In the genomic region with DNA sequence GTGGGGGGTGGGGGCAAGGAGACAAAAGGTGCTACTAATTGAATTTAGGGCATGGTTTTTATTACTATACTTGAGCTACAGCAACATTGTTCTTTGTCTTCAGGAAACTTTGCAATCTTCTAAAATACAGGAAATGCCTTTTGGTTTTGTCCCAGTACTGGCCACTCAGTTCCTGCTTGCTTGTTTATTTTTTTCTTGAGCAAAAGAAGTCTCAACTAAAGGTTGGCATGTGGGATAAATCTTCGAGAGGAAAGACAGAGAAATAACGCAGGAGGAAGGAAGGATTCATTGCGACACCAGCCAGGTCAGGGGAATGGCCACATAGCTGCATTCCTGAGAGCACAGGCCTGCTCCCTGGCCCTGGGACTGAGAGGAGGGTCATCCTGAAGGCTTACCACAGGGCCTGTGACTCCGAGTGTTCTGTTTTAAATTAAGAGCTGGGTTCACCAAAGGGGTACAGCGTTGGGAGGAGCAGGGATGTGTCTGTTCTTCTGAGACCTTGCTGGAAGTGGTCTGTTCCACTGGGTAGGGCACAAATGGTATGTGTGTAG, we compare ENCODE assay signal across 11 mouse cellular contexts.
DNase-seq lines count a peak whose midpoint lies in the region; ATAC-seq lines count a peak whose summit lies in the region.
"Had no signal": no experiment of that assay in that cellular context is flagged by ENCODE, and none has a peak within 500 bp of the region (broad histone marks: within the 10 kb centered on the region; RNA-seq: fewer than 3 reads in every experiment).

No protein-coding gene starts in this region.

- WGBS in midbrain, embryonic 10.5 days: 51% methylated on average over 5 of the region's 5 CpGs
- WGBS in midbrain, embryonic 15.5 days: 62% methylated on average over 5 of the region's 5 CpGs
- 6% methylated on average over 5 of the region's 5 CpGs for WGBS in embryonic facial prominence, embryonic 12.5 days

- no peaks in the 10 kb centered on the region for H3K36me3 ChIP-seq in midbrain, embryonic 10.5 days
- no peaks in the 10 kb centered on the region for H3K36me3 ChIP-seq in midbrain, embryonic 15.5 days (replicated peaks)
- H3K36me3 ChIP-seq in embryonic facial prominence, embryonic 12.5 days: no peaks in the 10 kb centered on the region
- H3K36me3 ChIP-seq: intestine, embryonic 15.5 days had no signal

- ATAC-seq in midbrain, embryonic 15.5 days (replicated peaks): no peak
- ATAC-seq in embryonic facial prominence, embryonic 12.5 days (ENCODE audit: insufficient number of reproducible peaks, insufficient read depth, low FRiP score, low TSS enrichment): no peak
- ATAC-seq: intestine, embryonic 15.5 days had no signal

- H3K27me3 ChIP-seq in midbrain, embryonic 10.5 days (ENCODE audit: low read depth, poor library complexity, severe bottlenecking): no peaks in the 10 kb centered on the region
- no peaks in the 10 kb centered on the region for H3K27me3 ChIP-seq in midbrain, embryonic 15.5 days (replicated peaks)
- H3K27me3 ChIP-seq in embryonic facial prominence, embryonic 12.5 days: no peaks in the 10 kb centered on the region
- H3K27me3 ChIP-seq: intestine, embryonic 15.5 days had no signal

- H3K27ac ChIP-seq in midbrain, embryonic 10.5 days (replicated peaks): no peak overlapping the region
- H3K27ac ChIP-seq in midbrain, embryonic 15.5 days: no peak overlapping the region
- peak overlapping the region; percentile 50; the same call in 1 of the 2 replicates for H3K27ac ChIP-seq in embryonic facial prominence, embryonic 12.5 days
- H3K27ac ChIP-seq: intestine, embryonic 15.5 days had no signal

- no peak overlapping the region for H3K9ac ChIP-seq in midbrain, embryonic 15.5 days
- H3K9ac ChIP-seq in embryonic facial prominence, embryonic 12.5 days: no peak overlapping the region
- H3K9ac ChIP-seq: intestine, embryonic 15.5 days had no signal

- H3K4me1 ChIP-seq in midbrain, embryonic 10.5 days: peaks cover 2% of the 10 kb centered on the region; the same call in 1 of the 2 replicates
- H3K4me1 ChIP-seq in midbrain, embryonic 15.5 days: peaks cover 6% of the 10 kb centered on the region
- H3K4me1 ChIP-seq in embryonic facial prominence, embryonic 12.5 days: peaks cover 30% of the 10 kb centered on the region

- H3K9me3 ChIP-seq in midbrain, embryonic 10.5 days (replicated peaks): no peaks in the 10 kb centered on the region
- H3K9me3 ChIP-seq in midbrain, embryonic 15.5 days: no peaks in the 10 kb centered on the region
- H3K9me3 ChIP-seq in embryonic facial prominence, embryonic 12.5 days: no peaks in the 10 kb centered on the region
- H3K9me3 ChIP-seq: intestine, embryonic 15.5 days had no signal

- DNase-seq in midbrain, embryonic 10.5 days (ENCODE audit: low spot score): peak; percentile 27
- DNase-seq in kidney, postnatal 25 days: peak; percentile 59 to 82
- no peak for DNase-seq in layer of hippocampus, postnatal 10 days (ENCODE audit: low spot score in 2 of 2)
- DNase-seq in cerebellum, adult 8-10 months: no peak
- DNase-seq in gastrocnemius, adult 18-20 months (ENCODE audit: low spot score): no peak
- DNase-seq in layer of hippocampus, adult 8-10 months (ENCODE audit: low spot score in 2 of 2): no peak
- DNase-seq: thymus, adult 18-20 months had no signal

- H3K4me3 ChIP-seq in midbrain, embryonic 10.5 days: no peak overlapping the region
- H3K4me3 ChIP-seq in midbrain, embryonic 15.5 days: no peak overlapping the region
- no peak overlapping the region for H3K4me3 ChIP-seq in embryonic facial prominence, embryonic 12.5 days
- H3K4me3 ChIP-seq: erythroblast, embryonic 14.5 days; intestine, embryonic 15.5 days had no signal

- no peak overlapping the region for H3K4me2 ChIP-seq in midbrain, embryonic 15.5 days
- H3K4me2 ChIP-seq in embryonic facial prominence, embryonic 12.5 days (replicated peaks): no peak overlapping the region
- H3K4me2 ChIP-seq: intestine, embryonic 15.5 days had no signal

Comparison
In these comparisons a context has a peak if more than half of its experiments do, and no peak if none do; other contexts are left out.
1. DNase-seq: peak in midbrain, embryonic 10.5 days (single experiment) and kidney, postnatal 25 days (2 of 2); none in layer of hippocampus, postnatal 10 days (0 of 2), cerebellum, adult 8-10 months (single experiment), gastrocnemius, adult 18-20 months (single experiment) and layer of hippocampus, adult 8-10 months (0 of 2).